Mouse (Mus musculus): Measurements from ENCODE around the gene Aco1. TPM values are rescaled to one million over a fixed set of nuclear protein-coding genes. Genes with fewer than 3 reads are reported as not detected.

The Aco1 gene
- polyA plus RNA-seq, 1 experiment from 2014 or later, result 60.3 TPM

DNA sequence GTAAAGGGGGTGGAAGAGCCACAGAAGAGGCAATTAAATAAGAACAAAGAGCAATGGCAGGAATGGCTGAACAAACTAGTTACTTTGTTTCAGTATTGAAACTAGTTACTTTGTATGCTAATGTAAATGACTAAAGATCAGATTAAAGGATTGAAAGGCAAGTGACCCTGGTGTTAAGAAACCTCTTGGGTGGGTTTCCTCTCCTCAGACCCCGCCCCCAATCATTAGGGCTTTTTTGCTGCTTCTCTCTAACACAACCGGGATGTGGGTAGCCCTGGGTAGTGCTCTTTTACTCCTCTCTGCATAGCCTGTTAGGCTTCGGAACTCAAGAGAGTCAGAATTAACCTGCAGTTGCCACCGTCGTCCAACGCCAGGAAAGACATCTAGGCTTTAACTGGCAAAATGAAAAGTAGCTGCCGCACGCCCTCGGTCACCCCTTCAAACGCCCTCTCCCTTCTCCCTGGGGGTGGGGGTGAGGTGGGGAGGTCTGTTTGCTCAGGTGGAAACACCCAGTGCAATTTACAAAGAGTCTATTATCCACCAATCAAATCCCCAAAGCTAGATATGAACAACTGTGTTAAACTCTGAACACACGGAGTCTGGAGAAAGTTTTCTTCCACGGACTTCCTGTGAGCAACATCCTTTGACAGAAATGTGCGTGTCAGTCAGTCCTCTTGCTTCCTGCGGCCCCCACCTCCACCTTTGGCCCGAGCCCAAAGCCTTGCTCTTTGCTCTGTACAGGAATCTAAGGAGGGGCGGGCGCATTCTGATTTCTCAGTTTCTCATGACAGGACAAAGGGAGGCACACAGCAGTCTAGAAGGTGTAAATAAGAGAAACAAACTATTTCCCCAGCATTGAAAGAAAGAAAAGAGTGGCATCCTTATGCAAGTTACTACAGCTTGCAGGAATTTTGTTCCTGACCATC, 95.9 kb downstream of the Aco1 start:
- Histone ChIP-seq H3K4me2 (ENCODE audit: low read depth, low read length) (peak overlapping the region; percentile 70), H3K27ac (ENCODE audit: low read length) (peak overlapping the region; percentile 70), H3K9ac (ENCODE audit: low read length) (peak overlapping the region; percentile 63), H3K36me3 (ENCODE audit: control insufficient read depth, insufficient read depth, low read length) (0 out of 2 replicates have a peak, but pooled peaks cover 2% of the 10 kb centered on the region), H3K4me3 (ENCODE audit: low read length) (peak overlapping the region; percentile 60), H3K4me1 (replicated peaks; ENCODE audit: control insufficient read depth, insufficient read depth, low read length) (peaks cover 4% of the 10 kb centered on the region; the same call in 1 of the 2 replicates), H3K27me3 (ENCODE audit: control insufficient read depth, insufficient read depth, low read depth, low read length) (no peaks in the 10 kb centered on the region), H3K9me3 (ENCODE audit: control insufficient read depth, low read length) (no peaks in the 10 kb centered on the region)
- 1% methylated on average over 17 of the region's 17 CpGs for WGBS
- ATAC-seq (ENCODE audit: low read depth), result peak; percentile 78

DNA sequence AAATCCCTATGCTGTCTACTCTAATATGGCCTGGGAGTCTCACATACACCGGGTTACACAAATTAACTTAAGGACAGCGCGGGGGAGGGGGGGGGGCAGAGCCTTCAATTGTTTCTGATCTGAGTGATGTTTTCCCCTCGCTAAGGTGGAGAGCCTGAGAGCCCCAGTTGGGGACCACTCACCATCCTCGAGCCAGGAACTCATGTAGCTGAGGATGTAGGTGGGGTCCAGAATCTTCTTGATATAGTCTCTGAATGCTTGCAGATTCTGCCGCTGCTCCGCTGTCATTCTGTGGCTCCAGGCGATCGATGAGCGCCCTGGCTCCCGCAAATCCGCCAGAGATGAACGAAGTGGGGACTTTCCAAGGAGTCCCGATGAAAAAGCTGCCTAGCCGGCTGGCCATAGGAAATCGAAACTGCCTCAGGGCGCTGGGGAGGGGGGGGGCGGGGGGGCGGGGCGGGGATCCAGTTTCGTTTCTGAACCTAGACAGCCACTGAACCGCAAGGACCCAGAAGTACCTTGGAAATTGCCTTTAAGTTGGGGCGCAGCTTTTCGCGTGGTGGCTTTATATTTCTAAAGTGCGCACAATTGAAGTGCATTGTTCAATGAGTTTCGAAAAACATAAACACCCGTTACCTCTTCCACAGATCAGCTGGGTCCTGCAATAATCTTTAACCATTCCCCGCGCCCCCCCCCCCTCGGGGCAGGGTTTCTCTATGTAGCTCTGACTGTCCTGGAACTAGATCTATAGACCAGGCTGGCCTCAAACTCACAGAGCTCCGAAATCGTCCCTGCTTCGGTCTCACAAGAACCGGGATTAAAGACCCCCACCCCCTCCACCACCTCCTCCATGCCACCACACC, 96.8 kb downstream of the Aco1 start, which contains the start of gene Ddx58:
TSS of gene Ddx58 (minus strand) at position 420 of the 863 bp plus-strand sequence.
- Histone ChIP-seq H3K9me3 (ENCODE audit: control insufficient read depth, low read length) (no peaks in the 10 kb centered on the region), H3K9ac (ENCODE audit: low read length) (peak within 1 kb of the TSS; percentile 63), H3K4me2 (ENCODE audit: low read depth, low read length) (peak within 1 kb of the TSS; percentile 70), H3K36me3 (ENCODE audit: control insufficient read depth, insufficient read depth, low read length) (0 out of 2 replicates have a peak, but pooled peaks cover 1% of the 10 kb centered on the region), H3K4me1 (replicated peaks; ENCODE audit: control insufficient read depth, insufficient read depth, low read length) (peaks cover 4% of the 10 kb centered on the region; the same call in 1 of the 2 replicates), H3K4me3 (ENCODE audit: low read length) (peak within 1 kb of the TSS; percentile 60), H3K27me3 (ENCODE audit: control insufficient read depth, insufficient read depth, low read depth, low read length) (no peaks in the 10 kb centered on the region), H3K27ac (ENCODE audit: low read length) (peak within 1 kb of the TSS; percentile 70)
- WGBS, result 2% methylated on average over 29 of the region's 35 CpGs
- peak; percentile 78 for ATAC-seq (ENCODE audit: low read depth)

DNA sequence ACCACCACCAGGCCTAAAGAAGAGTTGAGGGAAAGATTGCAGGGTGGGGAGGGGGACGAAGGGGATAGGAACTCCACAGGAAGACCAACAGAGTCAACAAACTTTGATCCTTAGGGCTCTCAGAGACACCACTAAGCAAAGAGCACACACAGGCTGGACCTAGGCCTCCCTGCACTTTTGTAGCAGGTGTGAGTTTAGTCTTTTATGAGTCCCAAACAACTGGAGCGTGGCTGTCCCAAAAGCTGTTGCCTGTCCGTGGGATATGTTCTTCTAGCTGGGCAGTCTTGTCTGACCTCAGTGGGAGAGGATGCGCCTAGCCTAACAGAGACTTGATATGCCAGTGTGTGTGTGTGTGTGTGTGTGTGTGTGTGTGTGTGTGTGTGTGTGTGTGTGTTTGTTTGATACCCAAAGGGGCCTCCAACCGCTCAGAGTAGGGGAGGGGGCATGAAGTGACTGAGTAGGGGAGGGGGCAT, 97.4 kb downstream of the Aco1 start:
- Histone ChIP-seq H3K9me3 (ENCODE audit: control insufficient read depth, low read length) (no peaks in the 10 kb centered on the region), H3K27me3 (ENCODE audit: control insufficient read depth, insufficient read depth, low read depth, low read length) (no peaks in the 10 kb centered on the region), H3K4me3 (ENCODE audit: low read length) (peak overlapping the region; percentile 60), H3K4me1 (replicated peaks; ENCODE audit: control insufficient read depth, insufficient read depth, low read length) (peaks cover 4% of the 10 kb centered on the region; the same call in 1 of the 2 replicates), H3K4me2 (ENCODE audit: low read depth, low read length) (peak overlapping the region; percentile 70), H3K9ac (ENCODE audit: low read length) (peak overlapping the region; percentile 63), H3K36me3 (ENCODE audit: control insufficient read depth, insufficient read depth, low read length) (no peaks in the 10 kb centered on the region), H3K27ac (ENCODE audit: low read length) (no peak overlapping the region)
- peak; percentile 5; the same call in 1 of the 2 replicates for ATAC-seq (ENCODE audit: low read depth)
- 45% methylated on average over 5 of the region's 5 CpGs for WGBS

DNA sequence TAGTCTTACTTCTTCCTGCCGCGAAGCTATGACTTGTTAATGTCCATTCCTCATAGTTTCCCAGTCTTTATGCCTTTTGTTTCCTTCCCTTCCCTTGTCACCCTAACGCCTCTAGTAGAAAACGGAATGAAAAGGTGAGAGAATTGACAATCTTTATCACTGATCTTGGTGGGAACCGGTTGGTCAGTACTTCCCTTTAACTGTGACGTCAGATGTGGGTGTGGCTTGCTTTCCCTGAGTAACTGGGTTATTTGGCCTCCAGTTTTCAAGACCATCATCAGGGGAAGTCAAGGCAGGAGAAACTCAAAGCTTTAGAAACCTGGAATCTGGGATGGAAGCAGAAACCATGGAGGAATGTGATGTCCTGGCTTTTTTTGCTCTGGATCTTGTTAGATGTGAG, 99.0 kb downstream of the Aco1 start:
- WGBS, result 41% methylated on average over 6 of the region's 6 CpGs
- H3K27ac ChIP-seq (ENCODE audit: low read length), result no peak overlapping the region
- ATAC-seq (ENCODE audit: low read depth), result no peak
- no peaks in the 10 kb centered on the region for H3K36me3 ChIP-seq (ENCODE audit: control insufficient read depth, insufficient read depth, low read length)
- no peak overlapping the region for H3K9ac ChIP-seq (ENCODE audit: low read length)
- no peak overlapping the region for H3K4me2 ChIP-seq (ENCODE audit: low read depth, low read length)
- no peaks in the 10 kb centered on the region for H3K27me3 ChIP-seq (ENCODE audit: control insufficient read depth, insufficient read depth, low read depth, low read length)
- peaks cover 4% of the 10 kb centered on the region; the same call in 1 of the 2 replicates for H3K4me1 ChIP-seq (replicated peaks; ENCODE audit: control insufficient read depth, insufficient read depth, low read length)
- no peaks in the 10 kb centered on the region for H3K9me3 ChIP-seq (ENCODE audit: control insufficient read depth, low read length)
- H3K4me3 ChIP-seq (ENCODE audit: low read length), result no peak overlapping the region

DNA sequence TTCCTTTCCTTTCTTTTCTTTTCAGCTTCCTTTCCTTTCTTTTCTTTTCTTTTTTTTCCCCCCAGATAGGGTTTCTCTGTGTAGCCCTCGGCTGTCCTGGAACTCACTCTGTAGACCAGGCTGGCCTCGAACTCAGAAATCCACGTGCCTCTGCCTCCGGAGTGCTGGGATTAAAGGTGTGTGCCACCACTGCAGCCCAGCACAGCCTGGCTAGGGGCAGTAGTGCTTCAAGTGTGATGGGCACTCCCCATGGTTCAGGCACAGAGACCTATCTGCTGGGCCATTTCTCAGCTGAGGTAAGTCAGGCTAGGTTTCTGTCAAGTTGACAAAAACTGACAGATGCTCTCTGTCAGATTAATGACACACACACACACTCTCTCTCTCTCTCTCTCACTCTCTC, 100.1 kb downstream of the Aco1 start:
- H3K9me3 ChIP-seq (ENCODE audit: control insufficient read depth, low read length), result no peaks in the 10 kb centered on the region
- peaks cover 4% of the 10 kb centered on the region; the same call in 1 of the 2 replicates for H3K4me1 ChIP-seq (replicated peaks; ENCODE audit: control insufficient read depth, insufficient read depth, low read length)
- no peaks in the 10 kb centered on the region for H3K27me3 ChIP-seq (ENCODE audit: control insufficient read depth, insufficient read depth, low read depth, low read length)
- no peaks in the 10 kb centered on the region for H3K36me3 ChIP-seq (ENCODE audit: control insufficient read depth, insufficient read depth, low read length)
- no peak overlapping the region for H3K27ac ChIP-seq (ENCODE audit: low read length)
- ATAC-seq (ENCODE audit: low read depth), result no peak
- H3K9ac ChIP-seq (ENCODE audit: low read length), result no peak overlapping the region
- no peak overlapping the region for H3K4me3 ChIP-seq (ENCODE audit: low read length)
- no peak overlapping the region for H3K4me2 ChIP-seq (ENCODE audit: low read depth, low read length)
- 85% methylated on average over 4 of the region's 4 CpGs for WGBS

DNA sequence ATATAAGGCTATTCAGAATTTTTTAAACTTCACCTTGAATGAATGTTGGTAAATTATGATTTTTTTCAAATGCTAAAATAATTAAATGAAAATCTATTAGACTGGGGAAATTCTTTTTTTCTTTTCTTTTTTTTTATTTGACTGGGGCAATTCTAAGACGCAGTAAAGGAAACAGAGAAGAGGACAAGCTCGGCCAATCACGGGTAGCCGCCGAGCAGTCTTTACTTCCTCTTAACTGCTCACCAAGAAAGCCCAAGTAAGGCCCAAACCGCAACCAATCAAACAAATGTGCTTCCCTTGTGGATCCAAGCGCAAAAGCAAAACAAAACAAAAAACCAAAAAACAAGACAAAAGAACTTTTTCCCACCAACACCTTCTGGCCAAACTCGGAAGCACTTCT, 101.2 kb downstream of the Aco1 start:
- Histone ChIP-seq H3K36me3 (ENCODE audit: control insufficient read depth, insufficient read depth, low read length) (no peaks in the 10 kb centered on the region), H3K4me2 (ENCODE audit: low read depth, low read length) (no peak overlapping the region), H3K9me3 (ENCODE audit: control insufficient read depth, low read length) (no peaks in the 10 kb centered on the region), H3K27ac (ENCODE audit: low read length) (no peak overlapping the region), H3K27me3 (ENCODE audit: control insufficient read depth, insufficient read depth, low read depth, low read length) (no peaks in the 10 kb centered on the region), H3K4me3 (ENCODE audit: low read length) (no peak overlapping the region), H3K9ac (ENCODE audit: low read length) (no peak overlapping the region), H3K4me1 (replicated peaks; ENCODE audit: control insufficient read depth, insufficient read depth, low read length) (no peaks in the 10 kb centered on the region)
- WGBS, result 83% methylated on average over 8 of the region's 8 CpGs
- no peak for ATAC-seq (ENCODE audit: low read depth)

Other genes starting within 250 kb of the Aco1 start
- gene Ddx58, start 96.7 kb downstream of the Aco1 start, polyA plus RNA-seq (2015; fragmentation: Nextera tagmentation; extraction: Ambion mirVana), result 11.7 and 13.2 TPM in 2 replicates
- gene Smim27, start 126.5 kb downstream of the Aco1 start, polyA plus RNA-seq (2015; fragmentation: Nextera tagmentation; extraction: Ambion mirVana), result 36.6 and 40.2 TPM in 2 replicates
- 39.2 and 39.4 TPM in 2 replicates for gene Topors, start 126.8 kb downstream of the Aco1 start, polyA plus RNA-seq (2015; fragmentation: Nextera tagmentation; extraction: Ambion mirVana)
- 293 and 294 TPM in 2 replicates for gene Ndufb6, start 136.3 kb downstream of the Aco1 start, polyA plus RNA-seq (2015; fragmentation: Nextera tagmentation; extraction: Ambion mirVana)

Data from lung, embryonic 16.5 days (tissue).